Mouse (Mus musculus) frontal cortex, adult 2 months (tissue): ENCODE data around the gene Ap5m1. TPM values are rescaled to one million over a fixed set of nuclear protein-coding genes. Genes with fewer than 3 reads are reported as not detected.
"Not testable (repeated sequence)": the region's sequence is repeated elsewhere in the genome, so short reads cannot be mapped to it uniquely, and the experiment has no call there.

ENCODE experiments used
- DNase-seq, 2 experiments: peaks; one replicate each; pipeline ENCODE4 v3.0.0; 2022; ENCODE audit warnings: low spot score in 1 of 2; ENCODE audit errors: extremely low spot score in 1 of 2
- polyA plus RNA-seq: library from polyadenylated mRNA; depleted of rRNA; stranded (reverse); fragments of >200 nt; gene quantifications from 2 replicates; pipeline ENCODE4 v1.2.3, GENCODE M21; 2012; rRNA removed

Gene Ap5m1
- 17.4 and 18.4 TPM in 2 replicates for polyA plus RNA-seq

DNA sequence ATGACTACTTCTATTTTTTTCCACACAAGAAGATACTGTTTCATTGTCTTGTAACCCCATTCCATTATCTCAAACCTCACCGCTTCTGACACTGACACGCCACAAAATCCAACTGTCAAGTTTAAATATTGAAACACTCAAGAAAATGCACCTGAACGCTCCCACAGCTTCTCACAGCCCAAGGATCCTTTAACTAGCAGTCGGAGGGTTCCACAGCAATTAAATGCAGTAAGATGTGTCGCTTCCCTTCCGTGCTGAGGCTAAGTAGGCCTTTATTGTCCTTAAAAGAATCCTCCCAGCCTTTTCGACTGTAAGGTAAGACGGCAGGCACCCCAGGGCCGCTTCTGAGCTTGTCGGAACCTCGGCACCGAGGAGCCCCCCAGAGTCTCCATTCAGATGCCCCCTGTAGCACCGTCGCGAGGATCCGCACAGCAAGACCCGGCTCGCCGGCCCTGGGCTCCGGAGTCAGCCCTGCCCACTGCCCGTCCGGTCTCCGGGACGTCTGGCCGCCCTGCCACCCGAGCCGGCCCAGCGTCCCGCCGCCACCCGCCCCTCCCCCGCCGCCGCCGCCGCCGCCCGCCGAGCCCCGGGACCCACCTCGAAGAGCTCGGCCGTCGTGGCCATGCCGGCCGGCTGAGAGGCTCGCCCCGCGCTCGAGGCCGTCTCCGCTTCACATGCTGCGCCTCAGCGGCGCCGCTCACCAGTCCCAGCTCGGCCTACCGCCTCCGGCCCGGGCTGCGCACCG, at the start of gene Ap5m1:
TSS of gene Ap5m1 (plus strand) at position 569 of the 745 bp plus-strand sequence.
- DNase-seq = peak in 1 of 2 experiments; percentile 23

DNA sequence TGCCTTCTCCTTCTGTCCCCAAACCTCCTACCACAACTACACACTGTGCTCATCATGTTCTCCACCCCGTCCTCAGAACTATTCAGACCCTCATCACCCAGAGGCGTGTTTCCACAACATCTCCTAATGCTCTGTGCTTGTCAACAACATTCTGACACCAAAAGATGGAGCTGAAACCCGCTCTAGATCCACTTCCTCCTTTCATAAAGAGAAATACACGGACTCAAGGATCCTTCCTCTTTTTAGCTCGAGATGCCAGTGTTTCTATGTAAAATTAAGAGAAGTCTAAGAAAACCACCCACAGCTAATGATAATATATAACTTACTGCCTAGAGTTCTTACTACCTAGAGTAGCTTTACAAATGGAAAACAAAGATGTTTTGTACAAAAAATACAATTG, 46.1 kb upstream of the Ap5m1 start:
- DNase-seq = no peak

DNA sequence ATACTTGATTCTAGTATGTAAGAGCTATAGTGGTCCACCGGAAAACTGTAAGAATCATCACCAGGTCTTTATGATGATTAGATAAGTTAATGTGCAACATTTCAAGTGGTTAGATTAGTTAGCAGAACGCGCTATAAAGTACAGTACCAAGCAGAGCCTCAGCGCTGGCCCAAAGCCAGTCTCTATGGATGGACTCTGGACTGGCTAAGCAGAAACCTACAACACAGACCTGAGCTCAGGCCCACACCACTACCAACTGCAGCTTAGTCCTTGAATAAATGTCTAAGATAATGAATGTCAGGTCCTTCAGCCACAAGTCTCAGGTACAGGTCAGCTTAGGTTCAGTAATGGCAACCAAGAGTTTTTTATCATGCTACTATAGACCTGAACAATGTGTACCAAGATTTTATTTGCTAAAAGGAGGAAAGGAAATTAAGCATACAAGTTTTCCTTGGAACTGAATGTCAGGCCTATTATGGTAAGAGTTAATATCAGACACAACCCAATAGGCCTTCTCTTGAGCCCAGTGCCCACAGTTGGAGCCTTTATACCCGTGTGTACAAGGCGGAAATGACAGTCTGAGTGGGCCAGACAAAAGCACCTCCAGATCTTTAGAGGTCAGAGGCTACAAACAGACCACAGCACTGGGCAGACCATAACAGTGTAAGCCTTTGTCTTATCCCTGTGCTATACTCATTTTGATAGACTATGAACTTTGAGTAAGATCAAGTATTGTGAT, 38.7 kb upstream of the Ap5m1 start:
- no peak for DNase-seq

DNA sequence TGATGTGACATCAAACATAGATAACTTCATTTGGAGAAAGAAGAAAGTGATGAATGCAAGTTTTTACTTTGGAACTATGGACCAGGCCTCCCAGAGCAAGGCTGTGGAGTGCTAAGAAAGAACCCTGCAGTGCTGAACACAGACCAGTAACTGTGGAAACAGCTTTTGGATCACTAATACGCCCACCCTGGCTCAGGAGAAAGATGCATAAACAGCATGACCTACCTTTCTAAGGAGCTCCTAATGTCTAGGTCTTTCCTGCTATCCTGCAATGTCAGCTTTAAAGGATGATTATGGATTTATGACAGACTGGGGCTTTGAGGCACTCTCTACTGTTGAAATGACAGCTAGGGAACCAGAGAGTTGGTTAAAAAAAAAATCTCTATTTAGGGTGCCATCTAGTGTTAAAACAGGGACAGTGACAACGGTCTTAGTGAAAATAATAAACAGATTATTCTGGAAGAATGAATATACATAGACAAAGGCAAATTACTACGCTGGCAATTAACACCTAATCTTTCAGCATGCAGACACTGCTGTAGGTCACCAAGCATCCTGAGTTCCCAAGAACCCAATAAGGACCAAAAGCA, 38.0 kb upstream of the Ap5m1 start:
- no peak for DNase-seq

DNA sequence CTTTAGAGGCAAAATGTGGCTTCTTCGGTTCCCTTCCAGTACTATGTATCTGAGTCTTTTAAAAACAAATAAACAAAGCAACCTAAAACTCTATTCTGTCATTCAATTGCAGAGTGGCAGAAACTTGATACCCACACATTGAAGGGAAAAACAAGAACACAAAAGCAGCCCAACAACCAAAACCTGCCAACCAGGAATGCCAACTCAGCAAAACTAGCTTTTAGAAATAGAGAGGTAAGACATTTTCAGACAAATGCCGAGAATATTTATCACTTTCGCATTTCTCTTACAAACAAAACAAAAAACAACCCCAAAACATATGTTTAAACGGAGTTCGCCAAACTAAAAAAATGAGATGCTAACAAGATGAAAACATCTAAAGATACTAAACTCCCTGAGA, 36.9 kb upstream of the Ap5m1 start:
- no peak for DNase-seq

DNA sequence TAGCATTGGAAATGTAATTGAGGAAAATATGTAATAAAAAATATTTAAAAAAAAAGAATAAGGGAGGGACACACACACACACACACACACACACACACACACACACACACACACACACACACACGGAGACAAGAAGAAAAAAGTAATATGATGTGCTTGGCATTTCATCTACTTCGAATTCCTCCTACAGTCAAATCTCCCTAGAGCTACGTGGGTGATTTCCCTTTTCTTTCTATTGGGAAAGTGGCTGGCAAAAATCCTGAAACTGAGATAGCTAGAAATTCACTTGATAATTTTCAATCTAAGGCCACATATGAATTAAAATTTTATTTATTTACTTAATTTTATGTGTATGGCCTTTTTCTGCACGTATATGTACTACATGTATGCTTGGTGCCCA, 20.3 kb upstream of the Ap5m1 start:
- DNase-seq = peak; percentile 13 to 70

DNA sequence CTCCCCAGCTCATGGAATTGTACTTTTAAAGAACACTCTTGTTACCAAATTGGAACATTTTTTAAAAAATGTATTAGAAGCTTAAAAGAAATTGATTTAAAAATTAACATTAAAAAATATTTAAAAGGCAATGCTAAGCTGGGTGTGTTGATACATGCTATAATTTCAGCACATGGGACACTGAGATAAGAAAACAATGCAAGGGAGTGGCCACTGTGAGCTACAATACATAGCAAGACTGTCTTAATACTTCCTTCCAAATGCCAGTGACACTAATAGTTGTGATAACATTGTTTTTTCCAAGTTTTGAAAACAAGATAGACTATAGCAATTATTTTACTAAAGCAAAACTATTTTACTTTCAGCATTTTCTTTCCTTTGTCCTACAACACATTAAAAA, 16.4 kb upstream of the Ap5m1 start:
- DNase-seq = no peak

DNA sequence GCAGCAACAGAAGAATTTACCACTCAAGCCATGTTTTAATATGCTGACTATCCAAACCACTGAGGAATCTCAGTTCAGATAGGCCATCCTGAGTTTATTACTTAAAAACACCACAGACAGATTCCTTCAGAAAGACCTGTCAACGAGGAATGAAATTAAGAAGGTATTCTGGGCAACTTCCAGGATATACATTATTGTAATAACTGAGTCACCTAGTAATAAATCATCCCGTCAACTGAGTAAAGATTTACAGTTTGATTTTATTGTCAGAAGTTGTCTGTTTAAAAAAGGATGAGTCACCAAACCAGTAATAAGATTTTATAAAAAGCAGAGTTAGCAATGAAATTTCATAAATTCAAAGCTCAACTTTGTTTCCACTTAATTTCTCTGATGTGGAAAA, 2.1 kb upstream of the Ap5m1 start:
- no peak for DNase-seq

DNA sequence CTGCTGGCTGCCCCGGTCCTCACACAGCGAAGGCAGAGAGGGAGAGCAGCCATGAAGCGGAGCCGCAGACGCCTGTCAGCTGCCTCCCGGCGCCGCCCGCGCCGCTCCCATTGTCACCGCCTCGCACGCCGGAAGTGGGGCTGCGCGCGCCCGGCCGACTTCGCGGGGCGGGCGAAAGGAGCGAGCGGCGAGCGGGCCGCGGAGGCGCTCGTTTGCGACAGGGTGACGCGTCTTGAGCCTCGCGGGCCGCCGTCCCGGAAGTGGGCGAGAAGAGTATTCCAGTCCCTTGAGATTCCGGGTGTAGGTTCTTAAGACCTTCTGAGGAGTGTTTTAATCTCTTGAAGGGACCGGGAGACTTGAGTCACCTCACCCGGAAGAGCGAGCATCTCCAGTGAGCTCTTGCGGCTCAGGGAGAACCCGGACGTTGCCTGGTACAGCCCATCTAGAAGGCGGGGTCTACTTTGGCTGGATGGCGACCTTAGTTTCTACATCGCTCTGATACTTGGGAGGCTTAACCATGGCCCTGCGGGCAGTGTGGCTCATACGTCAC, 452 bp downstream of the Ap5m1 start, which contains the start of gene Exoc5:
TSS of gene Exoc5 (minus strand) at position 380 of the 550 bp plus-strand sequence.
- DNase-seq = peak; percentile 91 to 98

DNA sequence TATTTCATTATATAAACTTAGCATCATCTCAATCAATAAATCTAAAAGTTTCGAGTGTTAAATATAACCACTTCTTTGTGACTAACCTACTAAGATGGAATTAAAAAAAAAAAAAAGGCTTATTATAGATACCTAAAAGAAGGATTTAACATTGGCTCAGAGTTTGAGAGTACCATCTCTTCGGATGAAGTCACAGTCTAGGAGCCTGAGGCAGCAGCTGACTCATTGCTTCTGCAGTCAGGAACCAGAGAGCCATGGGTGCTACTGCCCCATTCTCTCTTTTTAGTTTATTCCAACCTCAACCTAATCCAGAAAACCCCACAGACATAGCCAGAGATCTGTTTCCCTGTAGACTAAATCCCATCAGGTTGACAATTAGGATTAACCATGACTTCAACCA, 6.9 kb downstream of the Ap5m1 start:
- DNase-seq = no peak

DNA sequence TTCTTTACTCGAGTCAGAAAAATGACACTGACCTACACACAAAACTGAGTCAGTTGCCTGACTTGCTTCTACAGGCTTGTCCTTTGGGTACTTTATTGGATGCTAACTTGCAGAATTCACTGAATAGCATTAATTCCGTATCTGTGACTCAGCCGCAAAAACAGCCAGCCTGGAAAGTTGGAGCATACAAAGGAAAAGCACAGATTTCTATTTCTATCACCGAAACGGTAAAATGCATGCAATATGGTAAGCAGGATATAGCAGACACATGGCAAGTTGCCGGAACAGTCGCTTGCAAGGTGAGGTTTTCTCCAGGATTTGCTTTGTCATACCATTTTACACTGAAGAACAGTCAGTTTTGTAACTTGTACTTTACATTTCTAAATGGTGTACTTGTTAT, 8.0 kb downstream of the Ap5m1 start:
- DNase-seq = peak in 1 of 2 experiments; percentile 42

DNA sequence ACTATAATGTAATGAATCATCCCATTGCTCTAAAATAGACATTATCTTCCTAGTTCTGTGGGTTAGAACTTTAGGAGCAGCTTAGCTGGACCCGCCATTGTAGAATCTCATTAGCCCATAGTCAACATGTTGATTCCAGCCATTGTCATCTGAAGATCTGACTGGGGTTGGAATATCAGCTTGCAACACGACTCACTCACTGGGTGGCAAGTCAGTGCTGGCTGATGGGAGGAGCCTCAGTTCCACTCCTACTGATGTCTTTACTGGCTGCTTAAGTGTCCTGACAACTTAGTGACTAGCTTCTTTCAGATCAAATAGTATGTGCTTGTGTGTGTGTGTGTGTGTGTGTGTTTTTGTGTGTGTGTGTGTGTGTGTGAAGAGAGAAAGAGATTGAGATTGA, 8.5 kb downstream of the Ap5m1 start:
- no peak for DNase-seq

DNA sequence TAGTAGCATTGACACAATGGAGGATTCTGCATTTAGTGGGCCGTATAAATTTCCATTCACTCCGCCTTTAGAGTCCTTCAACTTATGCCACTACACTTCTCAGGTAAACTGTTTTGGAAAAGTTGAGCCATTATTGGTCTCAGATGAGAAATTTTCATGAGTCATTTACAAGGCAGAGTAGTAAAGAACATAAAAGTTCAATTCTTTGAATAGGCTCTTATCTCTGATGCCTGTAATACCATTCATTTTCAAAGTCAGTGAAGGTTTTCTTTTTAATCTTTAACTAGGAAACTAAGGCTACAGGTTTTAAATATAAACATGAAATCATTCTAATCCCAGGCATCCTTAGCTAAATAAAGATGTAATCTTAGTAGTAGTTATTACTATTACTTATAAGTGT, 12.9 kb downstream of the Ap5m1 start:
- DNase-seq = no peak

DNA sequence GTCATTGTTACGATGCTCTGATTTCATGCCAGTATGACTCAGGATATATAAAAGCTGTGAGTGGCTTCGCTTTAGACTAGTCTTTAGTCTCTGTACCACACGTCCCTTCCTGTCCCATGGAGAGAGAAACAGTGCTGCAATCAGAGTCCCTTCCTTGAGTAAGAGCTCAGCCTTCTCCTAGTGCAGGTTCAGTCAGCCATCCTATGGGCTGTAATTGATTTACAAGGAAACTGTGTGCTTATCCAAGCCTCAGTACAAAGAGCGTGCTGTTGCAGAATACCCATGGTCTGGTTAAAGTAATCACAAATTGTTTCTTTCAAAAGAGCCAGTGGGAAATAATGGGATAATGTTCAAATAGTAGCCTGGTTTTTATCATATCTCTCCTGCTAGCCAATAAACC, 20.6 kb downstream of the Ap5m1 start:
- DNase-seq = no peak

DNA sequence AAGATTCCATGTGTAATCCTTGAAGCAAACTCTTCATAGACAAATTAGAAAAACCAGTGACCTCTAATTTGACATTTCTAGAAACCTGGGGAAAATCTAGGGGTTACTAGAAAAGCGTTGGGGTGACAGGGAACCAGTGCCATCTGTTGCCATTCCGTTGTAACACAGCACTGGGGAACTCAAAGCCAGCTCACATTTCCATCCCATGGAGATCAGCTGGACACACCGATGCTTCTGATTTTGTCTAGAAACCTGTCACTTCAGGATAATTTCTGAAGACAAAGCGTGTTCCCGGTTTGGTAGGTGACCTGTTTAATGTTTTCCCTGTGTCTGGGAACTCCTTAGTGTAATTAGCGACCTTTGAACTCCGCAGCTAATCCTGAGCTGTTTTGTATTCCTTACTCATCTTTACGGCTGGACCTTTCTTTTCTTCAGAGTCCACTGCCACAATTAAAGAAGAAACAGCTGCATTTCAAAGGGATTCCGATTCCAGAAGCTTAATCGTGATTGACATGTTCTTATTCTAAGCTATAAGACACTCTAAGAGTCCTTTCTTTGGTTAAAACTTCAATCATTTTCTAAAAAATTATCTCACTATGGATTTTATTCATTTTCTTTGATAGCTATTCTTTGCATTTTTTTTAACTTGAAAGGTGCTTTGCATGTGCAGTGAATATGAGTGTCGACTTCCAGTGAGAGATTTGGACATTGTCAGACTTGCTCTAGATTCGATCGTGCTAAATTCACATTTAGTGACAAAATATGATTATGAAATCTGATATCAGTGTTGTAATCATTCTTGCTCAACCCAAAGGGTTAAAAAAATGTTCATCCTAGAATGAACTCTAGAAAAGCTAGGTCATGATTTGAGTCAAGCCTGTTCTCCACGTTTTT, 22.5 kb downstream of the Ap5m1 start:
- no peak for DNase-seq

DNA sequence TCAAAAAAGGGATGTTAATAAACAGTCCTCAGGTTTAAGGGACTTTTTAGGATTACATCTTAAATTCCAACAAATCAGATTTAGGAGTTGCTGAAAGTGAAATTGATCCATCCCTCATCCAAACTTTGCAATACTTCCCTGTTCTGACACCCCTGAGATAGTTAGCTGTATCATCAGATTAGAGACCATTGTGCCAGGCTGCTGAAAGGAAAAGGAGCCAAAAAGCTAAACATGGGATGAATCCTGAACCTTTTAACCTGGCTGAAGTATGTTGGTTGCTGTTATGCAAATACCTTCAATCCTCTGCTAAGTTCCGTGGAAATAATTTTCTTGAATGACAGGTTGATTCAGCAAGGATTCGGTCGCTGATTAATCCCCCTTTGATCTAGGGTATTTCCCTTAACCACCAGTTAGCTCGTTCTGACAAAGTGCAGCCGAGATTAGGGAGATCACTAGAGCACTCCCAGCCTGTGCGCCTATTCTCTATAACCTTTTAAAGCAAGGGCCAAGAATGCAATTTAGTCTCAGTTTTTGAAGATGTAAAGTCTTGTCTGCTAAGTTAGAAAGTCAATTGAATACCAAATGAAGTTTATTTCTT, 23.7 kb downstream of the Ap5m1 start:
- no peak for DNase-seq

DNA sequence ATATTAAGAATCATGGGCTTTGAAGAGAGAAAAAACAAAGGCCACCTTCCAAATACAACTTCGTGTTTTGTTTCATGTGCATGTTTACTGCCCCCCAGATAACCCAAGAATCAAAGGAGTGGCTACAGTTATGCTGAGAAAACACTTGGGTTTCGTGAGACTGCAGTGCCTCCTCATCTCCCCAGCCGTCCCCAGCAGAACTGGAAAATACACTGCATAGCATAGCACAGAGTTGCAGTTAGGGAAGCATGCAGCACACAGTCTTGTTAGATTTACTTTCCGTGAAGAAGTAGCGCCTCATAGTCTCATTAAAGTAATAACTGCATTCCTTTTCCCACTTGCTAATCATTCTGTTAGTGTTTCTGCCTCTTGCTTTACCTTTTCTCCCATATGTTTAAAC, 24.2 kb downstream of the Ap5m1 start:
- no peak for DNase-seq

DNA sequence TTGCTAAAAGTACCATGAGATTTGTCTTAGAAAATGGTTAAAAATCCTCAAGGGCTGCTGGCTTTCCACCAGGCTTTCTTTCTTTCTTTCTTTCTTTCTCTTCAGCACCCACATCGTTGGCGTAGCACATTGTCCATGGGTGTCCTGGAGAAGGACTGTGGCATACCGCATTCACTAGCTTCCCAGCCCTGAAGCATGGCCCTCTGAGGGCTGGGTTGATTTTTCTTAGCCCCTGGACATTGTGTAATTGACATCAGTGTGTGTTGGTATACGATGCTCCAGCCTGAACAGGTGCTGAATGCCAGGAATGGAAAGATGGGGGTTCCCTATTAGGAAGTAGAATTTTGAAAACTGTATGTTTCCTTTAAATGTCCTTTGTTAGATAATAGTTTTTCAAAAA, 25.4 kb downstream of the Ap5m1 start:
- DNase-seq = no peak

DNA sequence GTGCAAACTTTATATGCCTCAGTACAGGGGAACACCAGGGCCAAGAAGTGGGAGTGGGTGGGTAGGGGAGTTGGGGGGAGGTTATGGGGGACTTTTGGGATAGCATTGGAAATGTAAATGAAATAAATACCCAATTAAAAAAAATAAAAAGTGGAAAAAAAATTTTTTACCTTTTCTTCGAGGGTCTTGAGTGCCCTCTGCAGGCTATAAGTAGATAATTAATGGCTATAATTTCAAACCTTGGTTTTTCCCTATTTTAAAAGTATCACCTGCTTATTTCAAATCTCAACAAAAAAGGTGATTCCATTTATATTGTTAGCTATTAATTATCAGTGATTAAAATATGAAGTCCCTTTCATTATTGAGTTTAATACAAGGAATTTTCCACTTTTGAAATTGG, 25.9 kb downstream of the Ap5m1 start:
- DNase-seq = not testable (repeated sequence)

DNA sequence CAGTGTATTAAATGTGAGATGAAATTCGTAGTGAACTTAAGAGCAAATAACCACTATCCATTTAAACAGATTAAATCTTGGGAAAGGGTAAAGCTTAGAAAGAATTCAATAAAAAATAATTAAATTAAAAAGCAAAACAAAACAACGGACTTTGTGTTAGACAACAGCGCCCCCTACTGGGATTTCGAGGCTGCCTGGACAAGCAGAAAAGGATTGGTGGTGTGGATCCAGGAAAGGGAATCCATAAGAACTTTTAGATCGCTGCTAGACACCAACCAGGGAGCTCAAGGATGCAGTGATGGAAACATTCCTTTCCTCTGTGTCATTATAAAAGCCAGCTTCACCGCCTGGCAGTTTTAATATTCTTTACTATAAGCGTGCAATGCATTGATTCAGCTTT, 52.5 kb downstream of the Ap5m1 start:
- DNase-seq = peak; percentile 6 to 83
